Mouse (Mus musculus) heart, embryonic 11.5 days (tissue): ENCODE measurements at regions not wholly inside any gene's neighbourhood (a gene's known extent, or its start where the extent isn't known, plus 50 kb on each side); places are given as distances from the start of the nearest gene placed in this dataset.
A peak's percentile ranks its signal among the peaks of the same experiment; 100 is the strongest.

Experiments used
- ATAC-seq: fragments of 200-750 bp; cut with Nextera tagmentation; replicated peaks from 2 replicates; pipeline ENCODE4 v1.8.0; 2017; ENCODE audit warnings: moderate library complexity; ENCODE audit not compliant: insufficient number of reproducible peaks, low FRiP score, low TSS enrichment
- H3K27ac ChIP-seq: fragments of 300-500 bp; sonication (generic); 2 replicates; pipeline ENCODE4 v1.5.1; 2014; ENCODE audit warnings: mild to moderate bottlenecking, low read depth, low read length
- H3K27me3 ChIP-seq: fragments of 300-500 bp; sonication (generic); 2 replicates; pipeline ENCODE4 v1.6.1; 2014; ENCODE audit warnings: mild to moderate bottlenecking, low read length, mixed read lengths; ENCODE audit not compliant: control insufficient read depth, insufficient read depth
- H3K36me3 ChIP-seq: fragments of 300-500 bp; sonication (generic); 2 replicates; pipeline ENCODE4 v1.6.1; 2014; ENCODE audit warnings: mild to moderate bottlenecking, low read length, moderate library complexity, mixed read lengths; ENCODE audit not compliant: control insufficient read depth, insufficient read depth
- H3K4me1 ChIP-seq: fragments of 300-500 bp; sonication (generic); 2 replicates; pipeline ENCODE4 v1.6.1; 2014; ENCODE audit warnings: low read length; ENCODE audit not compliant: control insufficient read depth, insufficient read depth
- H3K4me2 ChIP-seq: fragments of 300-500 bp; sonication (generic); 2 replicates; pipeline ENCODE4 v1.6.1; 2014; ENCODE audit warnings: mild to moderate bottlenecking, moderate library complexity
- H3K4me3 ChIP-seq: fragments of 300-500 bp; sonication (generic); 2 replicates; pipeline ENCODE4 v1.5.1; 2014; ENCODE audit warnings: low read depth, low read length
- H3K9ac ChIP-seq: fragments of 300-500 bp; sonication (generic); 2 replicates; pipeline ENCODE4 v1.6.1; 2014; ENCODE audit warnings: mild to moderate bottlenecking, low read depth, low read length, moderate library complexity
- H3K9me3 ChIP-seq: fragments of 300-500 bp; sonication (generic); replicated peaks from 2 replicates; pipeline ENCODE4 v1.6.1; 2016; ENCODE audit warnings: low read length; ENCODE audit not compliant: control insufficient read depth
- WGBS: fragments of 180-500 bp; shearing (Covaris S2); extraction: QIAGEN DNeasy Blood & Tissue Kit; methylation state at CpG from one replicate; pipeline ENCODE4 v1.1.7; 2014; ENCODE audit not compliant: insufficient replicate concordance; 5-methylcytosine and 5-hydroxymethylcytosine counted together

- 66% methylated on average over 7 of the region's 7 CpGs for WGBS
- Histone ChIP-seq H3K4me1 (no peaks in the 10 kb centered on the region), H3K27me3 (no peaks in the 10 kb centered on the region), H3K4me2 (no peak overlapping the region), H3K4me3 (no peak overlapping the region), H3K27ac (no peak overlapping the region), H3K36me3 (no peaks in the 10 kb centered on the region), H3K9me3 (no peaks in the 10 kb centered on the region), H3K9ac (no peak overlapping the region)
- 0 out of 2 replicates have a peak, but pooled peaks have one; percentile 31 for ATAC-seq
These were observed 566.9 kb downstream of the Tmem132b start for GRCm38 (mm10) chr5:126098433-126098832.

GRCm38 (mm10) chr5:126099931-126100330 lies 568.4 kb downstream of the Tmem132b start:
- Histone ChIP-seq H3K9me3 (no peaks in the 10 kb centered on the region), H3K4me2 (no peak overlapping the region), H3K36me3 (no peaks in the 10 kb centered on the region), H3K27ac (no peak overlapping the region), H3K4me1 (no peaks in the 10 kb centered on the region), H3K4me3 (no peak overlapping the region), H3K9ac (no peak overlapping the region), H3K27me3 (no peaks in the 10 kb centered on the region)
- 84% methylated on average over 8 of the region's 8 CpGs for WGBS
- no peak for ATAC-seq

- Histone ChIP-seq H3K27ac (no peak overlapping the region), H3K9me3 (no peaks in the 10 kb centered on the region), H3K4me3 (no peak overlapping the region), H3K27me3 (no peaks in the 10 kb centered on the region), H3K36me3 (no peaks in the 10 kb centered on the region), H3K4me1 (no peaks in the 10 kb centered on the region), H3K9ac (no peak overlapping the region), H3K4me2 (no peak overlapping the region)
- 78% methylated on average over 5 of the region's 5 CpGs for WGBS
- ATAC-seq: no peak
These were observed 572.9 kb downstream of the Tmem132b start for GRCm38 (mm10) chr5:126104464-126104863.

- Histone ChIP-seq H3K9ac (no peak overlapping the region), H3K36me3 (no peaks in the 10 kb centered on the region), H3K4me2 (no peak overlapping the region), H3K4me3 (no peak overlapping the region), H3K4me1 (no peaks in the 10 kb centered on the region), H3K27ac (no peak overlapping the region), H3K27me3 (no peaks in the 10 kb centered on the region), H3K9me3 (no peaks in the 10 kb centered on the region)
- WGBS: 72% methylated on average over 1 of the region's 1 CpGs
- ATAC-seq: no peak
These were observed 573.3 kb downstream of the Tmem132b start for GRCm38 (mm10) chr5:126104883-126105282.

GRCm38 (mm10) chr5:126105446-126105845 lies 573.9 kb downstream of the Tmem132b start:
- Histone ChIP-seq H3K4me1 (no peaks in the 10 kb centered on the region), H3K4me2 (no peak overlapping the region), H3K27me3 (no peaks in the 10 kb centered on the region), H3K9me3 (no peaks in the 10 kb centered on the region), H3K36me3 (no peaks in the 10 kb centered on the region), H3K27ac (no peak overlapping the region), H3K9ac (no peak overlapping the region), H3K4me3 (no peak overlapping the region)
- 76% methylated on average over 1 of the region's 1 CpGs for WGBS
- no peak for ATAC-seq

- no peaks in the 10 kb centered on the region for H3K9me3 ChIP-seq
- no peak overlapping the region for H3K4me3 ChIP-seq
- no peak overlapping the region for H3K9ac ChIP-seq
- H3K4me1 ChIP-seq: no peaks in the 10 kb centered on the region
- no peak overlapping the region for H3K27ac ChIP-seq
- no peak overlapping the region for H3K4me2 ChIP-seq
- no peak for ATAC-seq
- no peaks in the 10 kb centered on the region for H3K36me3 ChIP-seq
- 76% methylated on average over 5 of the region's 5 CpGs for WGBS
- H3K27me3 ChIP-seq: no peaks in the 10 kb centered on the region
These were observed 575.4 kb downstream of the Tmem132b start for GRCm38 (mm10) chr5:126107020-126107419.

GRCm38 (mm10) chr5:126108837-126109236 lies 577.3 kb downstream of the Tmem132b start:
- H3K27ac ChIP-seq: no peak overlapping the region
- no peak for ATAC-seq
- H3K9ac ChIP-seq: no peak overlapping the region
- no peaks in the 10 kb centered on the region for H3K9me3 ChIP-seq
- 53% methylated on average over 3 of the region's 3 CpGs for WGBS
- H3K36me3 ChIP-seq: no peaks in the 10 kb centered on the region
- no peak overlapping the region for H3K4me2 ChIP-seq
- H3K27me3 ChIP-seq: no peaks in the 10 kb centered on the region
- no peak overlapping the region for H3K4me3 ChIP-seq
- no peaks in the 10 kb centered on the region for H3K4me1 ChIP-seq

- 77% methylated on average over 2 of the region's 2 CpGs for WGBS
- no peak overlapping the region for H3K9ac ChIP-seq
These were observed 585.7 kb downstream of the Tmem132b start for GRCm38 (mm10) chr5:126117291-126117690.

GRCm38 (mm10) chr5:126117906-126118521 lies 586.4 kb downstream of the Tmem132b start:
- 34% methylated on average over 5 of the region's 5 CpGs for WGBS
- no peak for ATAC-seq
- Histone ChIP-seq H3K27ac (no peak overlapping the region), H3K4me3 (no peak overlapping the region), H3K9me3 (no peaks in the 10 kb centered on the region), H3K36me3 (no peaks in the 10 kb centered on the region), H3K9ac (no peak overlapping the region), H3K4me2 (no peak overlapping the region), H3K27me3 (no peaks in the 10 kb centered on the region), H3K4me1 (no peaks in the 10 kb centered on the region)

More at GRCm38 (mm10) chr5:126117291-126117690, 585.7 kb downstream of the Tmem132b start:
- no peak overlapping the region for H3K4me2 ChIP-seq
- no peaks in the 10 kb centered on the region for H3K36me3 ChIP-seq
- H3K27me3 ChIP-seq: no peaks in the 10 kb centered on the region
- no peaks in the 10 kb centered on the region for H3K4me1 ChIP-seq
- H3K4me3 ChIP-seq: no peak overlapping the region
- H3K9me3 ChIP-seq: no peaks in the 10 kb centered on the region
- no peak for ATAC-seq
- no peak overlapping the region for H3K27ac ChIP-seq
